Mouse (Mus musculus) liver, postnatal 0 days (tissue): ENCODE data around the gene Mapkapk3.

Experiments
- CTCF ChIP-seq: sonication (generic); IDR thresholded peaks from 2 replicates; pipeline ENCODE4 v1.5.1; 2016; ENCODE audit warnings: antibody characterized with exemption, low read depth
- EP300 ChIP-seq: IDR thresholded peaks from 2 replicates; pipeline ENCODE4 v1.6.1; 2016; ENCODE audit warnings: antibody characterized with exemption, low read depth, mild to moderate bottlenecking

DNA sequence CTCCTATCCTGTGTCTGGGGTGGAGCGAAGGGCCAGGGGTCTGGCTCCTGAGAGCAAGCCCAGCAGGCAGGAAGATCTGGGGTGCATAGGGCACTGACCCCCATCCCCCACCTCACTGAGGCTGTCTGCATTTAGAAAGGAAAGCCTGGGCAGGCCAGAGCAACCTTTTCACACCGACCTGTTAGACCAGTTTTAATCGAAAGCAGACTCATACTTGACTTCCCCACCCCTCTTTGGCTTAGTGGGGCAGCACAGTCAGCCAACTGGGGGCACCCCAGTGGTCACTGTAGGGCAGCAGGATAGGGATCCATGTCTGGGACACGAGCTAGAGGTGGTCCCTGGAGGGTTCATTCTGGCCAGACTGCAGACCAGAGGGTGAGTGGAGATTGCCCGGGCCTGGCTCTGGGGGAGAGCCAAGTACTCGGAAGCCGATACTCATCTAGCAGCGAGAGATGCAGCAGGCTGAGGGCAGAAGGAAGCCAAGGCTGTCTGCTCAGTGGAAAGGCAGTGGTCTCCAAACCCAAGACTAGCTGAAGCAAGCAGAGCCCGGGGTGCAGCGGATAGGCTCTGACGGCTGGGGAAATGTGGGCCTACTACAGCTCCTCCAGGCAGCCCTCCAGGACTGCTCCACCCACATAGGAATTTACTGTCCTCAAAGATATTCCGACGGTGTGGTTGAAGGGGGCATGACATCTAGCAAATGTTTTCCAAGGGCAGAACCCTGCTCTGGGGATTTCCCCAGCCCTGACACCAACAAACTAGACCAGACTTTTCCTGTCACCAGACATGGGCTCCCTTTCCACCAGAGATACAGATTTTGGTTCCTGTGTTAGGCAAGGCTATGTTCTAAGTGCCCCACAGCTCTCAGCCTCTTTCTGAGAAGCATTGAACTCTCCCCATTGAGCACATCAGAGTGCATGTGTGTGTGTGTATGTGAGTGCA lies 16.2 kb upstream of the Mapkapk3 start:
- TF ChIP-seq CTCF, result no peak
- no peak for TF ChIP-seq EP300
